Mouse (Mus musculus) gastrocnemius, postnatal 36 days (tissue): ENCODE results near the gene Nid2. TPM values are rescaled to one million over a fixed set of nuclear protein-coding genes. Genes with fewer than 3 reads are reported as not detected.
A peak's percentile ranks its signal among the peaks of the same experiment; 100 is the strongest.

Source experiments
- DNase-seq, 2 experiments: peaks; one replicate each; pipeline ENCODE4 v3.0.0; 2022
- intact Hi-C: fragments of 180-260 bp; cut with DNase I; formaldehyde crosslinking; loops from one replicate; pipeline ENCODE4 v1.15.1; 2025
- total RNA-seq, 2 experiments: library from RNA; stranded (reverse); gene quantifications; 2 replicates each; pipeline ENCODE4 v1.2.3; 2021

Gene Nid2
- total RNA-seq, 2 experiments from 2014 or later = 9.1 to 11.5 TPM

DNA sequence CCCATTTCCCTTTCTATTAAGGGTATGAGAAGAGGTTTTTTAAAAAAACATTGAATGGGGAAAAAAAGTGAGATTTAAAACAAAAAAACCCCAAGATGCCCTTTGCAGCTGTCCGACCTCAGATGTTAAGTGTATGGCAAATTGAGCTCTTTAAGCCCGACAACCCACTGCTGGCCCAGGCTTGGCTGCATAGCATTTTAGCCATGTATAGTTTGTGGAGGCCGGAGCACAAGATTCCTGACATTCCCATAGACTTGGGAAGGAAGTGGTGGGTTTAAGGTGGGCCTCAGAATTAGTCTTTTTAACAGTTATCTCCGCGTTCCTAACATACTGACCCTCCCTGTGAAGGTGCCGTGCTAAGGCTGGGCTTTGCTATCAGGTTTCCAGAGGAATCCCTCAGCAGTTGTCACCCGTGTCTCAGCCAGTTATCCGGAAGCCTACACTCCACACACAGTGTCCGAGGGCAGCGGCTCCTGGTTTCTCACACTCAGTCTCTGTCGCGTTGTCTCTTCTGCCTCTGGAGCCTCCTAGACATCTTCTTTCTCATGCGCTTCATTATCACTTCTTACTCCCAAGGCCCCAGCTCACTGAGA is 23.1 kb downstream of the Nid2 start:
- no peak for DNase-seq
- intact Hi-C loops = loop anchor here (5.0 kb wide), 1 partner anchor 67 kb away; no protein-coding TSS in a partner anchor

DNA sequence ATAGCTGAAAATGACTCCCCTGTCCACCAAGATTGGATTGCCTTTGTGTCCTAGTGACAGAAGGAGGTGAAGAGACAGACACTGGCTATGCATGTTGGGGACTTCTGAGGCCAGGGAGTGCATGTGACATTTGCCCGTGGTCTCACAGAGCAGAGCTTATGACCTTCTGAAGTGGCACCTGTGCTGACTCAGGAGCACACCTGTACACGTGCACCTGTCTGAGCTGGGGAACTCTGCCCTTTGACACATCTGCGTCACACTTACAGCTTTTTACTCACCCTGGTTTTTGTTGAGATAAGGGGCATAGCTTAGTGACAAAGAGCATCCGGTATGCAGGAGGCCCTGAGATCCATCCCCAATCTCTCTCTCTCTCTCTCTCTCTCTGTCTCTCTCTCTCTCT is 24.4 kb downstream of the Nid2 start:
- no peak for DNase-seq
- intact Hi-C loops = no loop called here

DNA sequence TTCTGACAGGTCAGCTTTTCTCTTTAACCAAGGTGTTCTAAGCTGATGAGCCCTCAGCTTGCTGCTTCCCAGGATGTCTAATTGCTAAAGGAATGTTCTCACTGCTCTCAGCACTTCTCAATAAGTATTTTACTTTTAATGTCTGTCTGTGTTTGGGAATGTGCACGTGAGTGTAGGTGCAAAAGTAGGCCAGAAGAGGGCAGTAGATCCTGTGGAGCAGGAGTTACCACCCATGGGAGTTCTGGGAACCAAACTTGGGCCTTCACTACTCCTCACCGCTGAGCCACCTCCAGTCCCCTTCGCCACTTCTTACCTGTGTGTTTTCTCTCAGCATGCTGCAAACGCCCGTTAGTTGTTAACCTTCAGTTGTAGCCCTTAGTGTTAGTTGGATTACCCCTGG is 25.1 kb downstream of the Nid2 start:
- DNase-seq = no peak
- intact Hi-C loops = no loop called here

DNA sequence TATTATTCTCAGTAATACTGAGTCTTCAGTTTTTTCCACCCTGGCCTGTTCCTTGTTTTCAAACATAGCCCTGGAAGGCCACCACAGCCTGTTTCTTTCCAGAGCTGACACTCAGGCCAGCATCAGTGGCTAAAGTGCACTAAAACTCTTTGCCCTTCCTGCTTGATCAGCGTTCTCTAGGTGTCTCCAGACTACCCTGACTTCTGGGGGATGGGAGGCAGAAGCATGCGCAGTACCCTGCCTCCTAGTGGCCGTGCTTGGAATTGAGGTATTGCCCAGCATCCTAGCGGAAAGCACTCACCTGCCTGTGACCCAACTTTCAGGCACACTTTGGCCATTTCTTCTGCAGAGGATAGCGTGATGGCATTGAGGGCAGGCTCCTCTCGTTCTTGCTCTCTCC is 25.8 kb downstream of the Nid2 start:
- intact Hi-C loops = no loop called here
- peak; percentile 30 to 45 for DNase-seq

DNA sequence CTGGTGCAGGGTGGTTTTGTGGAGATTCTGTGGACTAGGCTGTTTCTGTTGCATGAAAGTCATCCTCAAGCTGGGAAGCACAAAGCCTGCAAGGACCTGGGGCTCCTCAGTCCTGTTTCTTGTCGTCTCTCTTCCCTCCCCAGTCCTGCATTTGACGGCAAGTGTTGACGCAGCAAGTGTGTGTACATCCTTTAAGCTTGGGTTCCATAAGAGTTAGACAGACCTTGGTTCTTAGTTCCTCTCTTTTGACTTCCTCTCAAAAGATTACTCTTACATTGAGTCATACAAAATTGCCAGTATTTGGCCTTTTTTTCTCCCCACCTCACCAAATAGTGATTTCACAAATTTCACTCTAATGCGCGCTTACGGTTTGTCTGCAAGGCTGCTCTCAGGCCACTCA is 26.3 kb downstream of the Nid2 start:
- intact Hi-C loops = no loop called here

DNA sequence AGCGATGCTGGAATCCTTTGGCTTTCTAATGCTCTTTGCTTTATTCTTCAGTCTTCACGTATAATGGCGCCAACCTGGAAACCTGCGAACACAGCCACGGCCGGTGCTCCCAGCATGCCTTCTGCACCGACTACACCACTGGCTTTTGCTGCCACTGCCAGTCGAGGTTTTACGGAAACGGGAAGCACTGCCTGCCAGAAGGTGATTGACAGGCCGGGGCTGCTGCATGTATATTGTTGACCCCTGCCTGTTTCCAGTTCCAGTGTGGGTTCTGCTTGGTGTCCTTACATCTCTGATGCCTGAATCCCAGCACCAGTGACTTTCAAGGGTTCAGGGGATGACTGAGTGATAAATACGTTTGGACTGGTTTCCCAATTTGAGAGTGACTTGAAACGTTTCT is 26.9 kb downstream of the Nid2 start:
- intact Hi-C loops = no loop called here

More for the DNA sequence above, 26.3 kb downstream of the Nid2 start:
- no peak for DNase-seq

DNA sequence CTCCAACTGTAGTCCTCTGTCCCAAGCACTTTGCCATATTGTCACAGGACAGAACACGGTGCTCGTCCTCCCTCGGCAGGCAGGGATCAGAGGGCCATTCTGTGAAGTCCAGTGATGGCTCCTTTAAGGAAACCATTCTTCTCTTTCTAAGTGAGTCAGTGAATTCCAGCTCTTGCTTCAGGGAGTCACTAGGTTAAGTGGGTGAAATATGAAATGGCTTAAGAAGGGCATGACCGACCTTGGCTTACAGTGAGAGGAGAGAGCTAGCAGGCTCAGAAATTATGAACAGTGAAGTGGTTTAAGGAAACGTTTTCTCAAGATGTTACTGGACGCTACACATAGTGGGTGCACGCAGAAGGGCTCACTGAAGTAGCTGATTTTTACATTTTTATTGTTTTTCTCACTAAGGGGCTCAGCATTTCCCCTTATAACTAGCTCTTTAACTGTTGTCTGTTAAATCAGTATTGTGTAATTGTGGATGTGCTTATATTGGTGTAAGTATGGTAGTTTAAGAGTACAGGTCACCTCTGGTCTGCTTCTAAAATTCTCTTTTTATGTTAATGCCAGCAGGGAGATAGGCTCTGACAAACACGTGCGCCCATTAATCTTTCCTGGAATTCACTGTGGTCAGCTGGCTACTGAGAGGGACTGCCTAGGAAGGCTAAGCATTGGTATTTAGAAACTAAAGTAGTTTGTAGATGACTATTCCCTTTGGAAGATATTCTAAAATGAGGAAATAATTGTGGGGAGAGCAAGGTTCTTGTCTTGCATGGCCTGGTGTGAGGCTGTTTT is 34.9 kb downstream of the Nid2 start:
- no peak for DNase-seq
- intact Hi-C loops = no loop called here

More for the DNA sequence above, 26.9 kb downstream of the Nid2 start:
- no peak for DNase-seq

DNA sequence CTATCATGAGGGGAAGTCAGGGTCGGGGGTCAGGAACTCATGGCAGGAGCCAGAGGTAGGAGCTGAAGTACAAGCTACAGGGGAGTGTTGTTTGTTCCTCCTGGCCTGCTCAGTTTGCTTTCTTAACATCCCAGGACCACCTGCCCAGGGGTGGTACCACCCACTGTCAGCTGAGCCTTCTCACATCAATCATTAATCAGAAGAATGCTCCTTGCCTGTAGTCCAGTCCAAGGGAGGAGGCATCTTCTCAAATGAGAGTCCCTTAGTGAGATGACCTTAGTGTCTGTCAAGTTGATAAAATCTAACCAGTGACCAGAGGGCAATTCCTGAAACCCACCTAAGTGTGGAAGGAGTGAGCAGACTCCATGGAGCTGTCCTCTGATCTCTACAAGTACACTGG is 37.4 kb downstream of the Nid2 start:
- no peak for DNase-seq
- intact Hi-C loops = no loop called here

DNA sequence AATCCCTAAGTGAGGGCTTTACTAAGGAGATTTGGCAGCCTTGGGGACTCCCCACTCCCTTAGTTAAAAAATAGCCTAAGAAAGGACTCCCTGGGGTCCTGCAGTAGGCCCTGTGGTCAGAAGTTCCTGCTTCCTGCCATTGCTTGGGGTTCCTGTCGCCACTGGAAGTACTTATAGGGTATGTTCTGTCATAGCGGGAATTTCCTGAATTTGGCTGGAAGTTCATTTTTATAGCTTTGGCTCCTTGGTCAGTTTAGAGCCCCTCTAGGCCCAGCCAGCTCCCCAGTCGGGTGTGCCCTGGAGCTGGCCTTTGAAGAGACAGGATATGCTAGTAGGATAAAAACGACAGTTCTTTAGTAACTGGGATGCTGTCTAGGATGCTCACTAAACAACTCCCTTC is 43.8 kb downstream of the Nid2 start:
- intact Hi-C loops = no loop called here
- no peak for DNase-seq

DNA sequence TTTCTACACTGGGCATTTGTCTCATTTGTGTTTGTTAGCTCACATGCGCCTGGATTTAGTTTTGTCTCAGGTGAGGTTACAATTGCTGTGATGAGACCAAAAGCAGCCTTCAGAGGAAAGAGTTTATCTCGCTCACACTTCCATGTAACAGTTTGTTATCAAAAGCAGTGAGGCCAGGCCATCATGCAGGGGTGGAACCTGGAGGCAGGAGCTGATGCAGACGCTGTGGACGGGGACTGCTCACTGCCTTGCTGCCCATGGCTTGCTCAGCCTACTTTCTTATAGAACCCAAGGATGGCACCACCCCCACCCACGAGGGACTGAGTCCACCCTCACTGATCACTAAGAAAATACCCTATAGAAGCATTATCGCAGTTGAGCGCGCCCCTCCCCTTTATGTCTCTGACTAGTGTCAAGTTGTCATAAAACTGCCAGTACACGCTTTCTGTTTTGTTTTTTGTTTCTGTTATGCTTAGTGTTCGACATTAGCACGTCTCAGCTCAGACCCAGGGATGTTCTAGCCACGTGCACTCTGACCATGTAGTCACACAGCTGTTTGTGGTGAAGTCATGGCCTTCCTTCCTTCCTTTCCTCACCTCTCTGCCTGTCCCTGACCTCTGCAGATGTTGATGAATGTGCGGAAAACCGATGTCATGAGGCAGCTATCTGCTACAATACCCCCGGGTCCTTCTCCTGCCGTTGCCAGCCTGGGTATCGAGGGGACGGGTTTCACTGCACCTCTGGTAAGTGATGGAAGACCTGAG is 45.7 kb downstream of the Nid2 start:
- intact Hi-C loops = no loop called here
- DNase-seq = no peak

DNA sequence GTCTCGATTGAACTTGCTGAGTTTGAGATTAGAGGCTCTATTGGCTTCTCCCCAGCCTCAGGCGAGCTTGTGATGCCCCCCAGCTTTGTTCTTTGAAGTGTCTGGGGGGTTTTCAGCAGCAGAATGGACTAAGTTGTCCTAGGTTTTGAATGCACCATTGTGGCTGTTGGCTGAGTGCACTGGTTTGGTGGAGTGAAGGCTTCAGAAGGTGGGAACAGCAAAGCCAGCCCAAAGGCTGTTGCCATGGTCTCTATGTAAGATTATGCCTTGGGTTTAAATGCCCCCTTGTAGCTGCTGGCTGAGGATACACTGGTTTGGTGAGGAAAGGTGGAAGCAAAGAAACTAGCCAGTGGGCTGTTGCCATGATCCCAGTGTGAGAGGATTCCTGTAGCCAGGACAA is 49.4 kb downstream of the Nid2 start:
- intact Hi-C loops = no loop called here
- no peak for DNase-seq

DNA sequence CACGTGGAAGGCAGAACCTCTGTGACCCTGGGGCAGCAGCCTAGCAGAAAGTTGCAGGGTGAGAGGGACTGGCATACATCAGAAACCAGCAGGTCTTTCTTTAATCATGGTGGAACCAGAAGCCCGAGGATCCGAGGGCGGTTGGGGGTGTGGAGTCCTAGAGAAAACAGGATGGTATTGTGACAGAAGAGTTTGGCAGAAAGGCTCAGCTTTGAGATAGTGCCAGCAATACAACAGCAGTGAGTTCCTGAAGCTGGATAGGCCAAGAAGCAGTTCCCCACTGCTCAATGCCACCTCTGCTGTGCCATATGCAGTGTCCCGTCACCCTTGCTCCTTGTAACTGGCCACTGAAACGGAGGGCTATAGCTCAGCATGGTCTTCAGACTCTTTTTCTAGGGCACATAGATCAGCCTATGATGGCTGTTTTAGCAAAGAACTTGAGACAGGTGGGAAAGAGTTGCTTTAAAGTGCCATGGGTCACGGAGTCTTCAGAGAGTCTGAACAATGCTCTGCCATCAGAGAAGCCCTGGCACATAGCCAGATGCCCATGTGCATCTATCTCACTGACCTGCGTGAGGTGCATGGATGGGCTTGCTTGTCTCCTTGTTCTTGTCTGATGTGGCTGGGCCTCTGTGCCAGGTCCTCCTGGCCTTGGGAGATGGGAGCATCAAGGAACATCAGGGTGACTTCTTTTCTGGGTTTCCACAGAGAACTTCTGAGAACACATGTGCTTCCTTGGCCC is 50.6 kb downstream of the Nid2 start:
- DNase-seq = no peak
- intact Hi-C loops = no loop called here

DNA sequence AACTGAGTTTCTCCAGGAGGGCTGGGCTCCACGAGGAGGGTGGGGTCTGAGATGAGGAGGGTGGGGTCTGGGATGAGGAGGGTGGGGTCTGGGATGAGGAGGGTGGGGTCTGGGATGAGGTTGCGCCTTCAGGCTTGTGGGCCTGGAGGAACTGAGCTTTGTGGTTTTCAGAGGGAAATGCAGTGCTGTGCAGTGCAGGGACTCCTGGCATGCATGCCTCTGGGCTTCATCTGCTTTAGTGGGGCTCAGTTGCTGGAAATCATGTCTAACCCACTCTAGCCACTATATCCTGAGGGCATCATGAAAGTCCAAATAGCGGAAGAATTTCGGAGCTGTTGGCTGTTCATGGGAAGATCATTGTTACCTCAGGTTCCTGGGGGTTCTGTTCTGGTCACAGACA is 52.2 kb downstream of the Nid2 start:
- DNase-seq = no peak
- intact Hi-C loops = no loop called here

DNA sequence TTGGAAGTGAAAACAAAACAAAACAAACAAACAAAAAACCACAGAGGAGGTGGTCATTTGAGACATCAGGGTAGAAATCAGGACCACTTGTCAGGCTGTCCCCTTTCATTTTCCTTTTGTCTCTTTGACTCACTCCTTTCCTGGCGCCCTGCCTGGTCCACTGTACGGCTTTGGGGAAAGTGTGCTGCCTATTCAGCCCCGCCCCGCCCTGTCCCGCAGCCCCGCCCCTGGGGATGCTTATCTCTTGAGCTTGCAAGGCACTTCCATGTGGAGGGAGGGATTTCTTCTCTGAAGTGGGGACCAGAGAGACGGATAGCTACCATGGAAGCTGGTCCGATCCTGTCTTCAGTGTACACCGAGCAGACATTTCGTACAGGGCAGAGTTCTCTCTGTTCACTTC is 52.6 kb downstream of the Nid2 start:
- DNase-seq = no peak
- intact Hi-C loops = no loop called here

DNA sequence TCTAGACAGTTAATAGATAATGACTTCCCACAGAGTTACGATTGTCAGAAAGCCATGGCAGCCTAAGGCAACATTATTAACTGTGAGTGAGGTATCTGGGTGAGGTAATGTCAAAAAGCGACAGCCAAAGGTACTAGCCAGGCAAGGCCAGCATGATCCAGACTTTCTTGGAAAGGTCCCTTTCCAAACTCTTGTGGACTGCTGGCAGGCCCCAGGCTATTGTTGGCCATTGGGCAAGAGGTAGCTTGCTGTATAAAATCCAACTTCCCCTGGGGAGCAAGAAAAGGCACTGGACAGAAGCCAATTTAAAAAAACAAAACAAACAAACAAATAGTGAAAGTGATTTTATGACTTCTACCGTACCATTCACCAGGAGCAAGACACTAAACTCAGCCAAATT is 56.3 kb downstream of the Nid2 start:
- no peak for DNase-seq
- intact Hi-C loops = no loop called here

DNA sequence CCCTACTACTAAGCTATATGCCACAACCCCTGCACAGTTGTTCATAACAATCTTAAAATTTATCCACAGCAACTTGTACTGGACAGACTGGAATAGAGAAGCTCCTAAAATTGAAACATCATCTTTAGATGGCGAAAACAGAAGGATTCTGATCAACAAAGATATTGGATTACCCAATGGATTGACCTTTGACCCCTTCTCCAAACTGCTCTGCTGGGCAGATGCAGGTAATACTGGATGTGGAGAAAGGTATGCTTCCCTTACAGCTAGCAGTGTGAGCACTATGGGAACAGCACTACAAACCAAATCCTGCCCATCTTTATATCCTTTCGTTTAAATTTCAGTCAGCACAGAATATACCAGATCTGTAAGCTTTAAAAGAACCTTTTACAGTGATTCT is 56.8 kb downstream of the Nid2 start:
- DNase-seq = no peak
- intact Hi-C loops = no loop called here

DNA sequence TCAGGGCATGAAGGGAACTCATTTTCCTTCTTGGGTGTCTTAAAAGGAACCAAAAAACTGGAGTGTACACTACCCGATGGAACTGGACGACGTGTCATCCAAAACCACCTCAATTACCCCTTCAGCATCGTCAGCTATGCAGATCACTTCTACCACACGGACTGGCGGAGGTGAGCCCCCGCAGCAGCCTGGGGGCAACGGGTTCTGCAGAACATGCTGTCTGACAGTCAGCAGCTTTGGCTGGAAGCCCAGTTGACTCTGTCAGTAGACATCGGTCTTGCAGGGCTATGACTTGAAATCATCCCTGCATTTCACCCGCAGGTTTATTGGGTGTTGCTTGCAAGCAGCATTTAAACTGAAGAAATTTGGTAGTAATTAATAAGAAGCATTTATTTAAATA is 58.9 kb downstream of the Nid2 start:
- DNase-seq = no peak

DNA sequence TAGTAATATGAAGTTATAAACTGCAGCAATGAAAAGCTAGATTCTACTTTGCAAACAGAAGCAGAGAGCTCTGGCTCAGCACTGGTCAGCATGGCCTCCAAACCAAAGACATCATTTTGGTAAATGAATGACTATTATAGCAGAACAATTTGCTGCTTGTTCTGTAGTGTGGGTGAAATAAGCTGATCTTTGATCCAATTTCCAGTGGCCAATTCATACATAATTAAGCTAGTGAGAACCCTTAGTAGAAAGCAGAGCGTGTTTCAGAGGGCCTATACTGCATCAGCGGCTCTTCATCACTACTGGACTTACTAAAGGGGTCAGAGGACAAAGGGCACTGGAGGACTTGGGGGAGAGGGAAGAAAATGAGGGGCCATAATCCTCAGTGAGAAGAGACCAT is 62.0 kb downstream of the Nid2 start:
- no peak for DNase-seq
- intact Hi-C loops = no loop called here

More for the DNA sequence above, 58.9 kb downstream of the Nid2 start:
- intact Hi-C loops = no loop called here

DNA sequence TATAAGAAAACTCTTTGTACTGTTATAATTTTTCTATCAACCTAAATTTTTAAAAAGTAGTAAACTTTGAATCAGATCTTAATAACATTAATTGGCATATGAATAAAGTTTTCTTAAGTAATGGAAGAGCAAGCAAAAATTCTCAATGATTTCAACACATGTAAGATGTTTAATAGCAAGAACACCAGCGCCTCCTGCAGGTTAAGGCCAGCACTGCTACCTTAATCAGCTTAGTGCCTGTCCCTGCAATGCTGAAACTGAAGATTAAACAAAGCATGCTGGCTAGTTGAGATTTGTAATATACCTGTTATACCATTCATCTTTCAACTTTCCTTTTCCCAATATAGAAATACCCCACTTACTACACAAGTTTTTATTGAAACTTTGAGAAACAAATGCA is 66.9 kb downstream of the Nid2 start:
- DNase-seq = peak; percentile 77 to 82
- intact Hi-C loops = loop anchor here (2.0 kb wide), 1 partner anchor 111 kb away; no protein-coding TSS in a partner anchor

DNA sequence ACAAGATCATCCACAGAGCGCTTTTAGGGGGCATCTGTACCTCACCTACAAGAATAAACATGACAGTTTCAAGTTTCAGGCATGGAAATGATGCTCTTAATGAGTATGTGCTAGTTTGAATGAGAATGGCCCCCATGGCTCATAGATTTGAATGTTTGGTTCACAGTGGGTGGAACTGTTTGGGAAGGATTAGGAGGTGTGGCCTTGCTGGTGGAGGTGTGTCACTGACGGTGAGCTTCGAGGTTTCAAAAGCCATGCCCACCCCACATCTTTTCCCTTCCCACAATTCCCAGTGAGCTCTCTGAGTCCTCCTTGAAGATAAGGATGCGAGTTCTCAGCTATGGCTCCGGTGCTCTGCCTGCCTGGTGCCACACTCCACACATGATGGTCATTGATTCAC is 70.6 kb downstream of the Nid2 start:
- intact Hi-C loops = loop anchor here (5.0 kb wide), 1 partner anchor 69 kb away; the partner anchor contains the start of gene Nid2
- DNase-seq = no peak
